Mouse (Mus musculus) naive thymus-derived CD4-positive, alpha-beta T cell, adult 2 months (primary cell): ENCODE data around the gene Slc25a11.

Source experiments
- DNase-seq: peaks from one replicate; pipeline ENCODE4 v3.0.0-alpha.2; 2011; ENCODE audit warnings: low read depth

Slc25a11 gene

GRCm38 (mm10) chr11:70650322-70651175 lies 3.3 kb upstream of the Slc25a11 start:
- DNase-seq: peak; percentile 87

GRCm38 (mm10) chr11:70649185-70649734 lies 2.0 kb upstream of the Slc25a11 start:
- peak; percentile 46 for DNase-seq

GRCm38 (mm10) chr11:70648512-70648911 lies 1.2 kb upstream of the Slc25a11 start:
- peak; percentile 47 for DNase-seq

- no peak for DNase-seq
Observed at GRCm38 (mm10) chr11:70647716-70648420, 589 bp upstream of the Slc25a11 start.

GRCm38 (mm10) chr11:70646259-70646555 lies 1.1 kb downstream of the Slc25a11 start:
- no peak for DNase-seq

- no peak for DNase-seq
Observed at GRCm38 (mm10) chr11:70645461-70646258, 1.6 kb downstream of the Slc25a11 start.

- DNase-seq: no peak
Observed at GRCm38 (mm10) chr11:70644564-70645103, 2.6 kb downstream of the Slc25a11 start.

GRCm38 (mm10) chr11:70643051-70643450 lies 4.2 kb downstream of the Slc25a11 start:
- DNase-seq: no peak

GRCm38 (mm10) chr11:70641241-70641640 lies 6.0 kb downstream of the Slc25a11 start:
- DNase-seq: no peak

GRCm38 (mm10) chr11:70639976-70640375 lies 7.3 kb downstream of the Slc25a11 start:
- DNase-seq: no peak

GRCm38 (mm10) chr11:70638714-70639278 lies 8.5 kb downstream of the Slc25a11 start, which contains the start of gene Gp1ba:
Gene Gp1ba, plus strand, starts transcription at chr11:70639122.
- no peak for DNase-seq

GRCm38 (mm10) chr11:70638293-70638692 lies 9.0 kb downstream of the Slc25a11 start:
- no peak for DNase-seq

- DNase-seq: no peak
Observed at GRCm38 (mm10) chr11:70637764-70638163, 9.5 kb downstream of the Slc25a11 start.

GRCm38 (mm10) chr11:70635601-70636000 lies 11.7 kb downstream of the Slc25a11 start:
- DNase-seq: no peak

- no peak for DNase-seq
Observed at GRCm38 (mm10) chr11:70630129-70630528, 17.1 kb downstream of the Slc25a11 start.

- peak; percentile 74 for DNase-seq
Observed at GRCm38 (mm10) chr11:70629557-70629956, 17.7 kb downstream of the Slc25a11 start.

- no peak for DNase-seq
Observed at GRCm38 (mm10) chr11:70628431-70628830, 18.8 kb downstream of the Slc25a11 start.

- no peak for DNase-seq
Observed at GRCm38 (mm10) chr11:70626877-70627276, 20.4 kb downstream of the Slc25a11 start.

- peak; percentile 75 for DNase-seq
Observed at GRCm38 (mm10) chr11:70625473-70625872, 21.8 kb downstream of the Slc25a11 start.

- DNase-seq: no peak
Observed at GRCm38 (mm10) chr11:70623053-70623742, 24.1 kb downstream of the Slc25a11 start.
